Mouse (Mus musculus) heart, adult 11 months (tissue): ENCODE data around the gene Capn9.

ENCODE experiments used
- DNase-seq: peaks from one replicate; pipeline ENCODE4 v3.0.0; 2022

The Capn9 gene

GRCm38 (mm10) chr8:124643540-124644339 is 67.8 kb downstream of the Capn9 start:
- peak; percentile 98 for DNase-seq

- no peak for DNase-seq
Observed at GRCm38 (mm10) chr8:124648311-124648710, 72.4 kb downstream of the Capn9 start.

- no peak for DNase-seq
Observed at GRCm38 (mm10) chr8:124651776-124652175, 75.9 kb downstream of the Capn9 start.

- peak; percentile 76 for DNase-seq
Observed at GRCm38 (mm10) chr8:124652546-124652945, 76.6 kb downstream of the Capn9 start.

- peak; percentile 90 for DNase-seq
Observed at GRCm38 (mm10) chr8:124653568-124654475, 77.9 kb downstream of the Capn9 start.

GRCm38 (mm10) chr8:124657961-124658360 is 82.0 kb downstream of the Capn9 start:
- no peak for DNase-seq

- DNase-seq, result peak; percentile 98
Observed at GRCm38 (mm10) chr8:124658415-124658814, 82.5 kb downstream of the Capn9 start.

- DNase-seq, result peak; percentile 92
Observed at GRCm38 (mm10) chr8:124661781-124662180, 85.9 kb downstream of the Capn9 start.

GRCm38 (mm10) chr8:124662446-124663111 is 86.7 kb downstream of the Capn9 start:
- peak; percentile 91 for DNase-seq

GRCm38 (mm10) chr8:124663112-124663873 is 87.4 kb downstream of the Capn9 start, which contains the start of gene 2310022B05Rik:
Gene 2310022B05Rik, minus strand, starts transcription at chr8:124663369.
- peak; percentile 99 for DNase-seq

GRCm38 (mm10) chr8:124663874-124664230 is 87.9 kb downstream of the Capn9 start:
- DNase-seq, result no peak

GRCm38 (mm10) chr8:124664414-124664813 is 88.5 kb downstream of the Capn9 start:
- no peak for DNase-seq
